Mouse (Mus musculus) granulocyte monocyte progenitor cell, adult 5-6 weeks (primary cell): ENCODE measurements around the gene Racgap1. TPM values are rescaled to one million over a fixed set of nuclear protein-coding genes. Genes with fewer than 3 reads are reported as not detected.

ENCODE experiments used
- ATAC-seq: replicated peaks from 2 replicates; pipeline ENCODE4 v1.8.0; 2016; ENCODE audit warnings: mild to moderate bottlenecking, moderate TSS enrichment, inconsistent platforms; ENCODE audit not compliant: poor library complexity, severe bottlenecking
- total RNA-seq, 2 experiments: library from RNA; stranded (forward) in 1 of 2; stranded (reverse) in 1 of 2; fragments of 200-712, 200-1000 nt in 1 of 2; fragments of >200 nt in 1 of 2; fragmentation: Nextera tagmentation in 1 of 2; gene quantifications; 2 replicates each; pipeline ENCODE4 v1.2.3; 2014 to 2017

The Racgap1 gene
- total RNA-seq, 2 experiments from 2014 or later: 75.5 to 80.0 TPM

DNA sequence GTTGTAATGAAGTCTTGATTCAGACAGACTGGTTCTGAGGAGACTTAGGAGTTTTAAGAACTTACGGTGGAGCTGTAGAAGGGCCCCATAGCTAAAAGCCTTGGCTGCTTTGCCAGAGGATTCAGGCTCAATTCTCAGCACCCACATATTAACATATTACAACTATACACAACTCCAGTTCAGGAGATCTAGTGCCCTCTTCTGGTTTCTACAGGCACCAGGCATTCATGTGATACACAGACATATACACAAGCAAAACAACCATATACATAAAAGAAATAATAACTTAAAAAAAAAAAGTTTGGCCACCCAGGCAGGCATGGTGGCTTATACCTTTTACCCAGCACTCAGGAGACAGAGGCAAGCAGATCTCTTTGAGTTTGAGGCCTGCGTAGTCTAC, 16.1 kb upstream of the Racgap1 start:
- ATAC-seq: no peak

- peak; percentile 92 for ATAC-seq
Measured at GRCm38 (mm10) chr15:99664600-99665451, 13.4 kb upstream of the Racgap1 start.

DNA sequence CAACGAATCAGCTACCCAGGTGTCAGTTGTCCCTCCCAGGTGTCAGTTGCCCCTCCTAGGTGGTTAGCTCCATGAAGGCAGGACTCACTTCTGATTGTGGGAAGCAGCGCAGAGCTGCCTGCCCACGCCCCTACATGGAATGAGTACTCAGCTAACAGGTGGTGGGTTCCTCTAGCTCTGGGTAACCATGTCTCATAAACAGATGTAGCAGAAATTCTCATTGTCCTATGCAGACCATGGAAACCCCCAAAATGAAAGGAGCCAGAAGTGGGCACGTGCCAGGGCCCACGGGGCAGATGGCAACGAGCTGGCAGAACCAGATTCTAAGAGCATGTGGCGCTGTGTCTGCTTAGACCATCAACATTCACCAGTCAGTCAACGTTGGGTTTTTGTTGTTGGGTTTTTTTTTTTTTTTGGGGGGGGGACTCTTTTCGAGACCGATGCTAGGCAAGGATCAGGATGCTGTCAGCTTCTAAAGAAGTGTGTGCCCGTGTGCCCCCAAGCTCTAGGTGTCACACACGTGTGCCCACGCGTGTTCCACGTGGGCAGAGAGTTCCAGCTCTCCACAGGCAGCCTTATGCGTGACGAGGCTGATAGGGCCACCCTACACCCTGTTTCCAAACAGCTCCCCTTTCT, 12.6 kb upstream of the Racgap1 start:
- peak; percentile 18 for ATAC-seq

DNA sequence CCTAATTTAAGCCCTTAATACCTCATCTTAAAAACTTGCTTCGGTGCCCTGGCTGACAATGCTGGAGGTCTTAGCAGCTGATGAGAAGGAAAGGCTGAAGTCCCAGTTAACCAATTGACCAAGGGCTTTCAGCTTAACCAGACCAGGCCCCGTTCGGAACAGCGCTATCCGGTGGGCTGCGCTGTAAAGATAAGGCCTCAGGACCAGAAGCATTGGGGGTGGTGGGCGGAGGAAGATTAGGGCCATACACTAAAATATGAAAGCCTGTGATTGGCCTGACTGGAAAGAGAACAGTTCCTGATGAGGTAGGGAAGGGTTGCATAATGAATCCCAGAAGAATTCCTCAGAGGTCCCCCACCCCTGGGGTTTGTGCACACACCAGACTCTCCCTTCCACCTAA, 10.9 kb upstream of the Racgap1 start:
- no peak for ATAC-seq

- no peak for ATAC-seq
Measured at GRCm38 (mm10) chr15:99661121-99661830, 9.8 kb upstream of the Racgap1 start.

DNA sequence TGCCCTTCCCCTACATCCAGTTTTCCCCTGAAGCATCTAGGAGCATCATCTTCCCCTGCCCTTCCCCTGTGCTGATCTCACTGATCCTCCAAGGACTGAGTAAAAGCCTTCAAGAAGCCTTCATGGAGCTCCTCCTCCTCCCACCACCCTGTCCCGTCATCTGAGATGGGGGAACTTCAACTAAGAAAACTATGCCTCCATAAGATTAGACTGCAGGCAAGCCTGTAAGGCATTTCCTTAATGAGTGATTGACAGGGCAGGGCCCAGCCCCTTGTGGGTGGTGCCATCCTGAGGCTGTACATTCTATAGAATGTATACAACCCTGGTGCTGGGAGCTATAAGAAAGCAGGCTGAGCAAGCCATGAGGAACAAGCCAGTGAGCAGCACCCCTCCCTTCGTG, 7.0 kb upstream of the Racgap1 start:
- no peak for ATAC-seq

DNA sequence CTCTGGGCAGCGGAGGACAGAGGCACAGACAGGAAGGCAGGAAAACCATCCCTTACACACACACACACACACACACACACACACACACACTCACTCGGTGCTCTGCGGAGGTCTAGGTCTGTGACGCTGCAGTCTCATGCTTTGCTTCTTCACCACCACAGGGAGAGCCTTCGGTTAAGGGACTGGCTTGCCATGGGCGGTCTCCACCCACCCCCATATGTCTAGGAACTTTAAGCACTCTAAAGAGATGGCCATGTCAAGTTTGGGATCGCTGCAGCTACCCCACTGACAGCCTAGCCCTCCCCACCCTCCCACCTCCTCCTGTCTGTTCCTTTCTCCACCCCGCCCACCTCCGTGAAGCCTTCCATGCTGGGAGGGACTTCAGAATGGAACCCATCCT, 4.5 kb upstream of the Racgap1 start:
- ATAC-seq: no peak

- no peak for ATAC-seq
Measured at GRCm38 (mm10) chr15:99653876-99654275, 2.4 kb upstream of the Racgap1 start.

- ATAC-seq: no peak
Measured at GRCm38 (mm10) chr15:99653291-99653690, 1.8 kb upstream of the Racgap1 start.

DNA sequence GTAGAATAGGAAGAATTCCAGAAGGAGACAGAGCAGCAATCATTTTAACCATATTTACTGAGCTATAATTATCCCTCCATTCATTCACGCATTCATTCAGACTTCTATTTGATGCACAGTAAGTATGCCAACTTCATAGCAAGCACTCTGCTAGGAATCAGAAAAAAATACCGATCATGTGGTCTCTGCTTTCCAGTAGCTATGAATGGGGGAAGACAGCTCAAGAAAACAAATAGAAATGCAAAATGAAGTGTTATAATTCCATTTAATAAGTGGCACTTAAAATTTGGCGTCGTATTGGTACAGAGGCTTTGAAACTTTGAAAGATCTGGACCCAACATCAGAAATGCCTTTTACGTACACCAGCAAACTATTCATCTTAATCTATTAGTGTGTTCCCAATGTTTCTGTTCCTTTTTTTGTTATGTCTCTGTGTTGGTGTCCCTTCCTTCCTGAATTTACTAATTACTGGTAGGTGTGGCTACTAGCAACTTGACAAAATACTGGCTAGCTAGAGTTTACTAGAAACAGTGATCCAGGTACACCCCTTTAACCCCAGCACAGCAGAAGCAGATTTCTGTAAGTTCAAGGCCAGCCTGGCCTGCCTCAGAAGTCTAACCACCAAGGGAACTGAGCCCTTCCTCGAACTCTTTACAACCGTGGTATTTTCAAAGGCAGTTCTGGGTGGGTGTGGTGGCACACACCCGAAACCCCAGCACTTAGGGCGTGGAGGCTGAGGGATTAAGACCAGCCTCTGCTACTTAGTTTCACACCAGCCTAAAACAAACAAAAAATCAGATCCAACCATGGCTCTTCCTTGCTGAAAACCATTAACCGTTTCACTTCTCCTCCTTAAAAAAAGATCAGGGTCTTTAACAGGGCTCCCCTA, 772 bp upstream of the Racgap1 start:
- peak; percentile 43 for ATAC-seq

GRCm38 (mm10) chr15:99650304-99650703, 1.2 kb downstream of the Racgap1 start:
- ATAC-seq: no peak

- no peak for ATAC-seq
Measured at GRCm38 (mm10) chr15:99649067-99649761, 2.2 kb downstream of the Racgap1 start.

- ATAC-seq: no peak
Measured at GRCm38 (mm10) chr15:99648326-99648725, 3.1 kb downstream of the Racgap1 start.

- no peak for ATAC-seq
Measured at GRCm38 (mm10) chr15:99644776-99645175, 6.7 kb downstream of the Racgap1 start.

DNA sequence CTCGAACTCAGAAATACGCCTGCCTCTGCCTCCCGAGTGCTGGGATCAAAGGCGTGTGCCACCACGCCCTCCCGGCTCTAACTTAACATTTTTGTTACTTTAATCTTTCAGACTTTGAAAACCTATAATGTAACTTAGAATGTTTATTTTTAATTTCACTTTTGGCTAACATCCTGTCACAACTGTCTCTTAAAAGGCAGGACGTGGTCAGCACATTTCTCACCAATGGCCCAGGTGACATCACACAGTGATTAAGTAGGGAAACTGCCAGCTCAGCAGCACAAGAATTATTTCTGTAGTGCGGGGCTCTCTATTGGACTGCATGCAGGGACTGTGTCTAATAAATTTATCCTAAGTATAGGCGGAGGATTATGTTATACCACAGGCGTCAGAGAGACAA, 7.6 kb downstream of the Racgap1 start:
- no peak for ATAC-seq

- ATAC-seq: peak; percentile 99
Measured at GRCm38 (mm10) chr15:99642622-99643021, 8.8 kb downstream of the Racgap1 start.

GRCm38 (mm10) chr15:99638124-99638485, 13.4 kb downstream of the Racgap1 start:
- no peak for ATAC-seq

GRCm38 (mm10) chr15:99637405-99638123, 13.9 kb downstream of the Racgap1 start:
- ATAC-seq: no peak

DNA sequence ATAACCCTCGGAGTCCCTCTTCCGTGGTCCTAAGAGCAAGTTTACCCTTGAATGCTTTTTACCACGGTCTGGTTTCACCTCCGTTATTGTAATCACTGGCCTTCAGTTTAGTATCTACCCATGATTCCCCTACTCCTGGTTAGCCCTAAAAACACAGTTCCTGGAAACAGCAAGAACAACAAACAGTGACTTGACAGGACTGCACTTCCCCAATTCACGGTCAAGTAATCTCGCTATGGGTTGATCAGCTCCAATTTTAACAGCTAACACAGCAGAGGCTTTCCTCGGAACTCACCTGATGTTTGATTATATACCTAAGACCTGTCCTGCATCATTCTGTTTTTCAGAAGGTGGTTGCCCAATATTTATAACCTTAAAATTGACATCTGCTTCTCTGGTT, 16.8 kb downstream of the Racgap1 start:
- peak; percentile 27; the same call in 1 of the 2 replicates for ATAC-seq
